Mouse (Mus musculus): ENCODE results near the gene Alox12. TPM values are rescaled to one million over a fixed set of nuclear protein-coding genes. Genes with fewer than 3 reads are reported as not detected.

The Alox12 gene
- 0.73 TPM for total RNA-seq (2023)

DNA sequence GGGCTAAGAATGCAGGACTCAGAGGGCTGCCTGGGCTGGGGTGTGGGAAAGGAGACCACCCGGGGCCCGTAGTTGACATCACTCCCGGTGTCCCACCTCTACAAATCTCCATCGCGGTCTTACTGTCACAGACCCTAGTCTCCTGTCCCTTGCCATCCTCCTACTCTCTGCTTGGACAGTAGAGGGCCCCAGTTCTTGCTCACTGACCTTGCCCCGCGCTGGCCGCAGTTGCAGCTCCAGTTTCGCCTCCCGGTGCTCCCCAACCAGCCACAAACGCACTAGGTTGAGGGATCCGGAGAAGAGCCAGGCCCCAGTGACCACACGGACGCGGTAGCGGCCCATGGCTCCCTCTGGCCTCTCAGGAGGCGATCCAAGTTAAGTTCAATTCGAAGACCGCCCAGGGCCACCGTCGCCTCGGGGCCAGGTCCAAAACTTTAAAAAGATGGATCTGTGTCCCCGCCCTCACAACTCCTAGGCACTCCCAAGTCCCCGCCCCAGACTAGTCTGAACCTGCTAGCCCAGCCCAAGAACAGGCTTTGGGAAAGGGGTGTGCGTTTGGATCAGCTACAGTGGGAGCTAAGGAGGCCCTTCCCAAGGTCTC lies at the start of gene Alox12:
Alox12 (minus strand) TSS at position 423 of the 601 bp plus-strand sequence.

DNA sequence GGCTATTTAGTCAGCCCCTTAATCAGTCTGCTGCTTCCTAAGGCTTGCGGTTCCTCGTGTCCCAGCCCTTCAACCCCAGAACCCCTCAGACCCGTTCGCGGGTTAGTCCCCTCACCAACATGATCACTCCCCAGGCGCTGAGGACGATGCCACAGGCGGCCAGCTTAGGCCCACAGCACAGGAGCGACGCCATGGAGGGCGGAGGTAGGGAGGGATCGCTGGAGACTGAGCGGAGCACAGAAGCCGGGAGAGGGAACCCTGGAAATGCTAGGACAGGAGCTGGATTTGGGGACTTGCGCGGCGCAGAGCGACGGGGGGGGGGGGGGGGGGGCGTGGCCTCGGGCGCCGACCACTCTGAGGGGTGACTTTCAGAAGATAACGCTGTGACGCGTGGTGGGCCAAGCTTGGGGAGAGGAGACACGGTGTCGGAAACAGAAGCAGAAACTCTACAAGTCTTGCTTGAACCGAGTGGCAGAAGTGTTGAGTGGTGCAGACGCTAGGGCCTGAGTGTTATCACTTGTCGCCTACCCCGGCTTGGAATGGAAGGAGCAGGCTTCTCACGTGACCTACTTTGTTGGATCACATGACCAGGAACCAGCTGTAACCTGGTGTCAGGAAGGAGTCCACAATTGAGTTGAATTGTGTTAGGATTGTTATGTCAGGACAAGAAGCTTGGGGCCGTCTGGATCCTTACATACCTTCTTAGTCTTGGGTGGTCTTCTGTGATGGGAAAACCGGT lies 15.4 kb downstream of the Alox12 start, which contains the start of the genes Gm21988 and Rnasek:
Gm21988 (minus strand) TSS at position 290 of the 739 bp plus-strand sequence.
Rnasek (minus strand) TSS at position 302 of the 739 bp plus-strand sequence.

DNA sequence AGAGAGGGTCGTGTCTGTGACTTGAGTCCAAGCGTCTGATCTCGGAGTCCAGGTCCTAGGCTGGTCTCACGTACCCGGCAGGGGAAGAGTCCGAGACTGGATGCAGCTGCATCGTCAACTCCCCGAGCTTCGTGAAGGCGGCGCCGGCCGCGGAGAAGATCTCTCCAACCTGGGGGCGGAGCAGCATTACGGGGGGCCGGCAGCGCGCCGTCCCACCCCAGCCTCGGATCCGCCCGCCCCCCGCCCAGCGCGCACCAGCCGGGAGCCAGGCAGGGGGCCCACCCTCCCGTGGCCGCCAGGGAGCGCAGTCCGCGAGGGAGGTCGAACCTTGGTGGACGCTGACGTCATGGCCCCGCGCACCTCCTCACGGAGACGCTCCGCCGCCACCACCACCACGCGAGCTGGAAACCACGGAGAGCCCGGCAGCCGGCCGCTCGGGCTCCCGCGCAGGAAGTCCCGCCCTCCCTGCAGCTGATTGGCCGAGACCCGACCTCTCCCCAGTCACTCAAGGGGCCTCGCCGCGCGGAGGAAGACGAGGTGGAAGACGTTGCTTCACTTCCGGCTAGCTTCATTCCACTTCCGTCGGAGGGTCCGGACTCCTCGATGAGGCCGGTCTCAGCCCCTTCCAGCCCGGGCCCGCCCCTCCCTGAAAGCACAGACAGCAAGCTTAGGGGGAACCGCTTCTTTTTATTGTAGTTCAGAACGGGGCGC lies 17.5 kb downstream of the Alox12 start, which contains the start of gene 0610010K14Rik:
0610010K14Rik (minus strand) TSS at position 458 of the 711 bp plus-strand sequence.

DNA sequence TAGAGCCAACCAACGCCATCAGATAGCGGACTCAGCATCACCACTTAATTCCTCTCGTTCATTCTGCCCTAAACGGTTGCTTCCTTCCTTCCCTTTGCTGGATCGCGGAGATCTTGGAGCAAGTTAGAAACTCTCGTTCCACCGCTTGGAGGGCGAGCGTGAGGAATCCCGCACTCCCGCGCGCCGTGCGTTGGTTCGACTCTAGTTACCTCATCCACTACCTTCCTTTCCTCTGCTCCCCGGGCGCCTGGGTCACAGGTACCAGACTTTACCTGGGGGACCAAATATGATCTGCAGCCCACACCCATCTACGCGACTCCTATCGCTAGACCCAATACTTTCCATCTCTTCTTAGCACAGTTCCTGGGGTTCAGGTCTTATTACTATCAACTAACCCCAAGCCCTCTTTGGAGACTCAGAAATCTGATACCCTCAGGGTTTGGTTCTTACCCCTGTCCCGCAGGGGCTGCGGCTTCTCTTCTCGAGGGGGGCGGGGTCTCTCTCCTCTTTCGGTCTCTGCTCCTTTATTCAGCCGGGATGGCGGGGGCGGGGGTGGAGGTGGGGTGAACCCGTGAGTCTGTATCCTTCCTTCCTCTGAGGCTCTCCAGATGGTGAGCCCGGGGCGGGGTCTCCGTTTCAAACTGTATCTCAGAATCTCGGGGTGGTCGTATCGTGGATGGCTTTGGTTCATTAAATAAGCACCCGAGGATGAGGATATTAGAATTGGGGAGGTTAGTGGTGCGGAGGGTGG lies 25.7 kb downstream of the Alox12 start, which contains the start of gene Bcl6b:
Bcl6b (minus strand) TSS at position 539 of the 751 bp plus-strand sequence.

DNA sequence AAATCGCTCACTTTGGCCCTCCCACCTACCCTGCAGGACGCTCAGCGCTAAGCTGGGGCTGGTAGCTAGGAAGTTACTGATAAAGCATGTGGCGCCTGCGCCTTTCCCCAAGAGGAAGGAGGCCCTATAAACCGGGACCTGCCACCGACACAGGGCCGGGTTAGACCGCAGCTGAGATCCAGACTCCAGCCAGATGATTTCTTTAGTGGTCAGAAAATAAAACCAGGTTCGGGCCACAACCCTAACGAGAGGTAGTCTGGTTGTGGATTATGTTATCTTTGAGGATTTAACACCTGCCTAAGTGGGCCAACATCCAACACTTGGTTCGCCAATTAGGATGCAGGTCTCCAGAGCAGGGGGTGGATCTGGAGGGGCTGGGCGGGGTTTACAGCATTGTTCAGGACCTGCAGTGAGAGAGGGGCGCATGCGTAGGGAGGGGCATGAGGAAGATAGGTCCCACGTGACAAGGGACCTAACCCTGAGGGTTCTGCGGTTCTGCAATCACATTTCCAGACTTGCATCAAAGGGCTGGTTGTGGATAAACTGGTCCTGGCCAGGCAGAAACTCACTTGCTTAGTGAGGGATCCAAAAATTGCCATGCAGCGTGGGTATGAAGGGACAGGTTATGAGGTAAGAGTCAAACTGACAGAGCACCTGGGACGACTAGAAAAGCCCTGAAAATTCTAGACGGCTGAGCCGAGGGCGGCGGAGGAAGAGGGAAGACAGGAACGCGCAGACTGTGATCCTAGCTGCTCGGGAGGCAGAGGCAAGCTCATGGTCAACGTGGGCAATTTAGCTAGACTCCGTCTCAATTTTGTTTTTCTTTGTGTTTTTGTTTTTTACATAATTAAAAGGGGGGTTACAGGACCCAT lies 34.2 kb downstream of the Alox12 start, which contains the start of gene Slc16a13:
Slc16a13 (minus strand) TSS at position 334 of the 872 bp plus-strand sequence.

DNA sequence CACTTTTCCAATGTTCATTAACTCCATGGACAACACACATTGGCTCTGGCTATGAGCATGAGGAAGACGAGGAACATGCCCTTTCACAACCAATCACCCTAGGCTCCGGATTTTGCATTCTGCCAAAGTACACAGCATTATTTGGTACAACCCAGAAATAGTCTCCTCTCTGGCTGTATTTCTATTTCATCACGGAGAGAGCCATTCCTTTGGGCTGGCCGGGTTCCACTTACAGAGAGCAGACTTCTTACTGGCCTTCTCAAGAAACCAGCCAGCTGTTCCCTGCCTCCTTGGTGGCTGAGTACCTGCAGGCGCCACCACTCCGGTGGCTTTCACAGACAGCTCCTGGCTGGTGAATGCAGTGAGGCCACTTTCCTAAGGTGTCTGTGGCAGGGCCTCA lies 42.7 kb downstream of the Alox12 start, which contains the start of gene Slc16a11:
Slc16a11 (plus strand) TSS at position 330 of the 400 bp plus-strand sequence.

Other genes with a start within 250 kb of the Alox12 start
- 57.5 TPM for gene Acadvl, start 239.9 kb downstream of the Alox12 start, total RNA-seq (2023)
- 38.6 TPM for gene Dlg4, start 238.4 kb downstream of the Alox12 start, total RNA-seq (2023)
- gene Asgr1, start 201.3 kb downstream of the Alox12 start, total RNA-seq (2023), result not detected
- not detected for gene Asgr2, start 162.7 kb downstream of the Alox12 start, total RNA-seq (2023)
- gene Mgl2, start 125.0 kb downstream of the Alox12 start, total RNA-seq (2023), result not detected
- 1.5 TPM for gene Clec10a, start 99.2 kb downstream of the Alox12 start, total RNA-seq (2023)
- gene Slc16a11, start 42.6 kb downstream of the Alox12 start, total RNA-seq (2023), result not detected
- 1.8 TPM for gene Slc16a13, start 34.3 kb downstream of the Alox12 start, total RNA-seq (2023)
- 0.21 TPM for gene Bcl6b, start 25.6 kb downstream of the Alox12 start, total RNA-seq (2023)
- 70.8 TPM for gene 0610010K14Rik, start 17.4 kb downstream of the Alox12 start, total RNA-seq (2023)
- 2.5 TPM for gene Gm21988, start 15.5 kb downstream of the Alox12 start, total RNA-seq (2023)
- gene Rnasek, start 15.5 kb downstream of the Alox12 start, total RNA-seq (2023), result 62.8 TPM
- not detected for gene Alox12e, start 67.3 kb upstream of the Alox12 start, total RNA-seq (2023)
- 0.62 TPM for gene Alox15, start 96.7 kb upstream of the Alox12 start, total RNA-seq (2023)
- gene Pelp1, start 154.7 kb upstream of the Alox12 start, total RNA-seq (2023), result 27.5 TPM
- gene Arrb2, start 177.3 kb upstream of the Alox12 start, total RNA-seq (2023), result 223 TPM
- 52.7 TPM for gene Med11, start 196.6 kb upstream of the Alox12 start, total RNA-seq (2023)
- 0.91 TPM for gene Zmynd15, start 204.1 kb upstream of the Alox12 start, total RNA-seq (2023)
- gene Cxcl16, start 204.6 kb upstream of the Alox12 start, total RNA-seq (2023), result 1.5 TPM
- not detected for gene Tm4sf5, start 249.9 kb upstream of the Alox12 start, total RNA-seq (2023)